Mouse (Mus musculus): ENCODE measurements around the gene E030018B13Rik. TPM values are rescaled to one million over a fixed set of nuclear protein-coding genes. Genes with fewer than 3 reads are reported as not detected.

The E030018B13Rik gene
- polyA plus RNA-seq, 1 experiment from 2014 or later, result 0.22 TPM

DNA sequence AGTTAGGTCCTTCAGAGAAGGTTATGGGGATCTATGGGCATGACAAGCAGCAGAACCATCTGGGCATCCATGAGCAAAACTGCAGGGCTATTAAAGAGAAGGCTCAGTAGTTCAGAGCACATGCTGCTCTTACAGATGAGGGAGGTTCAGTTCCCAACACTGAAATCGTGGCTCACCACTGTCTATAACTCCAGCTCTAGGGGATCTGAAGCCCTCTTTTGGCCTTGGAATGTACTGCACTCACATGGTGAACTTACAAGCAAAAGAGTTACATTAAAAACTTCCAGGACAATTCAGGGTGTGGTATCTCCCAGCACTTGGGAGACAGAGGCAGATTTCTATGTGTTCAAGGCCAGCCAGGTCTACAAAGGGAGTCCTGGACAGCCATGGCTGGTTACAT is 6.3 kb downstream of the E030018B13Rik start:
- H3K4me2 ChIP-seq, result no peak overlapping the region
- H3K9ac ChIP-seq, result no peak overlapping the region
- H3K4me3 ChIP-seq, result no peak overlapping the region
- no peaks in the 10 kb centered on the region for H3K27me3 ChIP-seq
- H3K36me3 ChIP-seq (ENCODE audit: poor library complexity, severe bottlenecking), result peaks cover 4% of the 10 kb centered on the region; the same call in 1 of the 2 replicates
- 79% methylated on average over 1 of the region's 1 CpGs for WGBS
- no peak overlapping the region for H3K27ac ChIP-seq
- ATAC-seq, result no peak
- H3K9me3 ChIP-seq (replicated peaks), result no peaks in the 10 kb centered on the region
- peaks cover 53% of the 10 kb centered on the region for H3K4me1 ChIP-seq

DNA sequence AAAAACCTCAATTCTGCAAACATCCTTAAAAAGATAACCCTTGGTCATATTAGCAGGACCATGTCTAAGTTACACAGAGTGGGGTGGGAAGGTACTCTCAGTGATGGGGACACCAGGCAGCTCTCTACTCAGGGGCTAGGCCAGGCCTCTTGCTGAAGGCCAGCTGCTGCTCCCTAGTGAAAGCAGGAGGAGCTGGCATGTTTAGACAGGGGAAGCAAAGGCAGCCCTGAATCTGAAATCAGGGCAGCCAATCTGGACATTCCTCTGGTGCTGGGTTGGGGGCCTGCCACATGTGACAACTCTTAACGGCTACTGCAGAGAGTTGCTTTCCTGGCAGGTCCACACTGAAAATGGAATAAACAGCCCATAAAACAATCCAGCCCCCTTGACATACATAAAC is 7.5 kb downstream of the E030018B13Rik start:
- Histone ChIP-seq H3K36me3 (ENCODE audit: poor library complexity, severe bottlenecking) (peaks cover 4% of the 10 kb centered on the region; the same call in 1 of the 2 replicates), H3K9me3 (replicated peaks) (no peaks in the 10 kb centered on the region), H3K4me2 (no peak overlapping the region), H3K27me3 (no peaks in the 10 kb centered on the region), H3K9ac (no peak overlapping the region), H3K4me1 (peaks cover 46% of the 10 kb centered on the region), H3K27ac (peak overlapping the region; percentile 36), H3K4me3 (no peak overlapping the region)
- 45% methylated on average over 1 of the region's 1 CpGs for WGBS
- ATAC-seq, result no peak

GRCm38 (mm10) chr7:63924747-63925412 is 8.2 kb downstream of the E030018B13Rik start:
- peak; percentile 60; the same call in 1 of the 2 replicates for ATAC-seq
- Histone ChIP-seq H3K36me3 (ENCODE audit: poor library complexity, severe bottlenecking) (0 out of 2 replicates have a peak, but pooled peaks cover under 1% of the 10 kb centered on the region), H3K9ac (no peak overlapping the region), H3K27ac (peak overlapping the region; percentile 36), H3K27me3 (no peaks in the 10 kb centered on the region), H3K9me3 (replicated peaks) (no peaks in the 10 kb centered on the region), H3K4me2 (peak overlapping the region; percentile 16), H3K4me1 (peaks cover 50% of the 10 kb centered on the region), H3K4me3 (no peak overlapping the region)
- WGBS, result 46% methylated on average over 6 of the region's 6 CpGs

DNA sequence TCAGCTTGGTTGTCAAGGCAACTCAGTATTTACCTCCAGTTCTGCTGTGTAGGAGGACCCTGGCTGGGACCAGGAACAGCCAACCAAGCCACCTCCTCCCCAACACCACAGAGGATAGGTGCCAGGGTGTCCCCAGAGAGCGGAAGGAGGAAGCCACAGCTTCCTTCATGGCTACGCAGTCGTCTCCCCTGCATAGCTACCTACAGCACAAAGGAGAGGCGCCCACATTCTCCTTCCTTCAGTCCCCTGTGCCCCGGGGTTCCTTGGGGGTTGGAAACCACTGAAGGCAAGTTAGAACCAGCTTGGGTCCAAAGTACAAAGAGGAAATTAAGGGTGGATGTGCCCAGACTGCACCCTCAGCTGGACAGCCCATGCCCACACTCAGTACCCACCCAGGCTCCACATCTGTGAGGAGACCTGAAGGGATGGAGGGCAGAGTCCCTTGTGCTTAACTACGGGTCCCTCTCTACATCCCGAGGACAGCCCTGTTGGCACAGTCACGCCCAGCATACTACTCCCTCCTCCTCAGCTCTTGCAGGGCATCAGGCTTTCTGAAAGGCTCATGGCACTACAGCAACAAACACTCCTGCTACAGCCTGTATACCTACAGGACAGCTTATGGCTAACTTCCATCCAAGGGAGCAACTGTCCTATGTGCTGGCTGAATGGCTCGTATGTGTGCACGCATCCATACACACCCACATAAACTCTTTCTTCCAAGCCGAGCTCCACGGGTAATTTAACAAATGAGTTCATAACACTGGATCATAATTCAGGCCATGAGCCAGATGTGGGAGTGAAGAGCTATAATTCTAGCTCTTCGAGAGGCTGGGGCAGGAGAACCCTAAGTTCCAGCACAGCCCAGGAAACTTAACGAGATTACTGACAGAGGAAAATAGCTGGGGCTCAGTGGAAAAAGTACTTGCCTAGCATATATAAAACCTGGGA is 9.0 kb downstream of the E030018B13Rik start:
- no peak overlapping the region for H3K9ac ChIP-seq
- H3K4me1 ChIP-seq, result peaks cover 53% of the 10 kb centered on the region
- H3K27ac ChIP-seq, result peak overlapping the region; percentile 48
- H3K4me2 ChIP-seq, result peak overlapping the region; percentile 16
- no peak overlapping the region for H3K4me3 ChIP-seq
- no peaks in the 10 kb centered on the region for H3K9me3 ChIP-seq (replicated peaks)
- peak; percentile 52 for ATAC-seq
- H3K27me3 ChIP-seq, result no peaks in the 10 kb centered on the region
- WGBS, result 72% methylated on average over 14 of the region's 14 CpGs
- no peaks in the 10 kb centered on the region for H3K36me3 ChIP-seq (ENCODE audit: poor library complexity, severe bottlenecking)

GRCm38 (mm10) chr7:63926492-63926891 is 9.8 kb downstream of the E030018B13Rik start:
- Histone ChIP-seq H3K27ac (no peak overlapping the region), H3K9me3 (replicated peaks) (no peaks in the 10 kb centered on the region), H3K4me2 (no peak overlapping the region), H3K4me1 (peaks cover 55% of the 10 kb centered on the region), H3K9ac (no peak overlapping the region), H3K36me3 (ENCODE audit: poor library complexity, severe bottlenecking) (no peaks in the 10 kb centered on the region), H3K27me3 (no peaks in the 10 kb centered on the region), H3K4me3 (no peak overlapping the region)
- WGBS, result 58% methylated on average over 3 of the region's 3 CpGs
- ATAC-seq, result no peak

DNA sequence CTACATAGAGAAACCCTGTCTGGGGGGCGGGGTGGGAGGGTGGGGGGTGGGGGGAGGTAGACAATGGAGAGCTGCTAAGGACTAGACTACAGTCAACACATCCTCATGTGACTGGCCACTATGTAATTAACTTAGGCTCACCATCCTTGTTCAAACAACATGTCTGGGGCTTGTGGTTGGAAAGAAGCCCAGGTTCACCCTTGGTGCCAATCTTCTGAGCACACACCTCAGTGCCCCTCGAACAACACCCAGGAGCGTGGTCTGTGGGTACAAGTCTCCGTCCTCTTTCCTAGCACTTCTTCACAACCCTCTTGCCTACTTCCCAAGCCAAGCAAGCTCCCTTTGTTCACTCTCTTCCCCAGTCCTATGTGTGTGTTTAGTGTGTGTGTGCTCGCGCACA is 10.5 kb downstream of the E030018B13Rik start:
- Histone ChIP-seq H3K9me3 (replicated peaks) (no peaks in the 10 kb centered on the region), H3K4me3 (no peak overlapping the region), H3K9ac (no peak overlapping the region), H3K4me2 (no peak overlapping the region), H3K27ac (no peak overlapping the region), H3K27me3 (no peaks in the 10 kb centered on the region), H3K4me1 (peaks cover 52% of the 10 kb centered on the region), H3K36me3 (ENCODE audit: poor library complexity, severe bottlenecking) (no peaks in the 10 kb centered on the region)
- no peak for ATAC-seq
- 89% methylated on average over 6 of the region's 6 CpGs for WGBS

- peaks cover 46% of the 10 kb centered on the region for H3K4me1 ChIP-seq
- no peaks in the 10 kb centered on the region for H3K9me3 ChIP-seq (replicated peaks)
- 91% methylated on average over 4 of the region's 4 CpGs for WGBS
- H3K36me3 ChIP-seq (ENCODE audit: poor library complexity, severe bottlenecking), result no peaks in the 10 kb centered on the region
- no peak overlapping the region for H3K9ac ChIP-seq
- H3K27ac ChIP-seq, result no peak overlapping the region
- no peak overlapping the region for H3K4me2 ChIP-seq
- no peak overlapping the region for H3K4me3 ChIP-seq
- no peak for ATAC-seq
- H3K27me3 ChIP-seq, result no peaks in the 10 kb centered on the region
These were observed 12.4 kb downstream of the E030018B13Rik start for GRCm38 (mm10) chr7:63929080-63929479.

DNA sequence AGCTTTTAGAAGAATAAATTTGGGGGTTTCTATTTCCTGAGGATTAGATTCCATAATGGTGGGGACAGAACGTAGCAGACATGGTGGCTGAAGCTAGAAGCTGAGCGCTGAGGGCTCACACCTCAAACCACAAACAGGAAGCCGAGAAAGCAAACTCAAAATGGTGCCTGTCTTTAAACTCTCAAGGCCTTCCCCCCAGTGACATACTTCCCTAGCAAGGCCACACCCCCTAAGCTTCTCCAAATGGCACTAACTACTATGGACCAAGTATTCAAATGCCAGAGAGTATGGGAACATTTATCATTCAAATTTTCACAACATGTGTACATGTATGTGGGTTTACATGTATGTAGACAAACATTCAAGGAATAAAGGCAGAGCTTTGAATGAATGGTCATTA is 13.5 kb downstream of the E030018B13Rik start:
- H3K36me3 ChIP-seq (ENCODE audit: poor library complexity, severe bottlenecking), result no peaks in the 10 kb centered on the region
- 94% methylated on average over 3 of the region's 3 CpGs for WGBS
- H3K4me3 ChIP-seq, result no peak overlapping the region
- no peak overlapping the region for H3K4me2 ChIP-seq
- H3K4me1 ChIP-seq, result peaks cover 45% of the 10 kb centered on the region
- H3K27me3 ChIP-seq, result no peaks in the 10 kb centered on the region
- H3K9me3 ChIP-seq (replicated peaks), result no peaks in the 10 kb centered on the region
- H3K9ac ChIP-seq, result no peak overlapping the region
- H3K27ac ChIP-seq, result no peak overlapping the region
- no peak for ATAC-seq

- Histone ChIP-seq H3K4me1 (peaks cover 45% of the 10 kb centered on the region), H3K36me3 (ENCODE audit: poor library complexity, severe bottlenecking) (no peaks in the 10 kb centered on the region), H3K27ac (no peak overlapping the region), H3K4me3 (no peak overlapping the region), H3K9ac (no peak overlapping the region), H3K9me3 (replicated peaks) (no peaks in the 10 kb centered on the region), H3K27me3 (no peaks in the 10 kb centered on the region), H3K4me2 (no peak overlapping the region)
- WGBS, result 78% methylated on average over 5 of the region's 5 CpGs
- ATAC-seq, result no peak
These were observed 14.1 kb downstream of the E030018B13Rik start for GRCm38 (mm10) chr7:63930766-63931165.

DNA sequence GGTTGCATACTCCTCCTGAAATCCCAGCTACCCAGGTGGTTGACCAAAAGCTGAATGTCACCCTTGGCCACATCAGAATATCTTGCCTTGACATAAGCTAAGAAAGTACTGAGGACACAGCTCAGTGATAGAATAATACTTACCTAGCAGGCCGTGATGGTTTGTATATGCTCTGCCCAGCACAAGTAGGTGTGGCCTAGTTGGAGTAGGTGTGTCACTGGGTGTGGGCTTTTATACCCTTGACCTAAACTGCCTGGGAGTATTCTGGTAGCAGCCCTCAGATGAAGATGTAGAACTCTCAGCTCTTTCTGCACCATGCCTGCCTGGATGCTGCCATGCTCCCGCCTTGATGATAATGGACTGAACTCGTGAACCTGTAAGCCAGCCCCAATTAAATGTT is 15.8 kb downstream of the E030018B13Rik start:
- Histone ChIP-seq H3K9me3 (replicated peaks) (no peaks in the 10 kb centered on the region), H3K4me3 (no peak overlapping the region), H3K4me1 (peaks cover 34% of the 10 kb centered on the region), H3K36me3 (ENCODE audit: poor library complexity, severe bottlenecking) (no peaks in the 10 kb centered on the region), H3K4me2 (no peak overlapping the region), H3K9ac (no peak overlapping the region), H3K27ac (no peak overlapping the region), H3K27me3 (no peaks in the 10 kb centered on the region)
- 95% methylated on average over 3 of the region's 3 CpGs for WGBS
- no peak for ATAC-seq

DNA sequence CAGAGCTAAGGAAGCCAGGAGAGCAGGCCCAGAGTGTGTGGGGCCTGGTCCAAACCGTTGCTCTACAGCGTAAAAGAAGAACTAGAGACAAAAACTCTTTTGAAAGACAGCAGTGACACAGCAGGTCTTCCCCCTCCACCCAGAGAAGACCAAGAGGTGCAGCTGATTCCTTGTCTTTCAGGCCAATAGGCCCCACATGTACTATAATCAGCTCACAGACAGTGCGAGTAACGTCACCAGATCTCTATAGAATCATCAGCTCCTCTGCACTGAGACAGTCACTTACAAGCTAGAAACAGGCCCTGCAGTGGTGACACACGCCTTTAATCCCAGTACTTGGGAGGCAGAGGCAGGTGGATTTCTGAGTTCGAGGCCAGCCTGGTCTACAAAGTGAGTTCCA is 17.2 kb downstream of the E030018B13Rik start:
- Histone ChIP-seq H3K4me3 (no peak overlapping the region), H3K27me3 (no peaks in the 10 kb centered on the region), H3K4me2 (no peak overlapping the region), H3K36me3 (ENCODE audit: poor library complexity, severe bottlenecking) (no peaks in the 10 kb centered on the region), H3K4me1 (peaks cover 34% of the 10 kb centered on the region), H3K27ac (no peak overlapping the region), H3K9ac (no peak overlapping the region), H3K9me3 (replicated peaks) (no peaks in the 10 kb centered on the region)
- WGBS, result 80% methylated on average over 6 of the region's 6 CpGs
- no peak for ATAC-seq

GRCm38 (mm10) chr7:63934530-63934929 is 17.9 kb downstream of the E030018B13Rik start:
- ATAC-seq, result no peak
- Histone ChIP-seq H3K4me2 (peak overlapping the region; percentile 93), H3K9ac (0 out of 2 replicates have a peak overlapping the region, but pooled peaks have one; percentile 27), H3K27ac (no peak overlapping the region), H3K36me3 (ENCODE audit: poor library complexity, severe bottlenecking) (no peaks in the 10 kb centered on the region), H3K4me1 (peaks cover 33% of the 10 kb centered on the region), H3K27me3 (no peaks in the 10 kb centered on the region), H3K4me3 (no peak overlapping the region), H3K9me3 (replicated peaks) (no peaks in the 10 kb centered on the region)
- 89% methylated on average over 1 of the region's 1 CpGs for WGBS

Measured in forebrain, embryonic 13.5 days (tissue).